Mouse (Mus musculus) MEL (cell line): ENCODE measurements around the gene Myh9.

Source experiments
- CTCF ChIP-seq, 3 experiments: IDR thresholded peaks in 2 of 3; conservative IDR thresholded peaks in 1 of 3; 2 replicates each; pipeline ENCODE4 v1.5.1; 2011 to 2012; ENCODE audit warnings: low read length in 3 of 3, low read depth in 2 of 3, mild to moderate bottlenecking in 2 of 3, improper control_type of control experiment in 1 of 3, inconsistent platforms in 1 of 3, mixed read lengths in 1 of 3, moderate library complexity in 1 of 3; ENCODE audit not compliant: control insufficient read depth in 1 of 3, insufficient read depth in 1 of 3, poor library complexity in 1 of 3, severe bottlenecking in 1 of 3
- ELF1 ChIP-seq: IDR thresholded peaks from 2 replicates; pipeline ENCODE4 v1.6.1; 2014; ENCODE audit warnings: low read depth, mild to moderate bottlenecking, inconsistent platforms, low read length, improper control_type of control experiment, moderate library complexity
- EP300 ChIP-seq, 2 experiments: IDR thresholded peaks; 2 replicates each; pipeline ENCODE4 v1.6.1; 2011; ENCODE audit warnings: improper control_type of control experiment in 2 of 2, low read length in 2 of 2, low read depth in 1 of 2, mild to moderate bottlenecking in 1 of 2
- POLR2A ChIP-seq, 2 experiments: IDR thresholded peaks; 2 replicates each; pipeline ENCODE4 v1.6.1; 2011 to 2012; ENCODE audit warnings: low read length in 2 of 2, mild to moderate bottlenecking in 2 of 2, control low read depth in 1 of 2, improper control_type of control experiment in 1 of 2, low read depth in 1 of 2, moderate library complexity in 1 of 2; ENCODE audit not compliant: control insufficient read depth in 1 of 2, insufficient read depth in 1 of 2, poor library complexity in 1 of 2
- SMC3 ChIP-seq: IDR thresholded peaks from 2 replicates; pipeline ENCODE4 v1.6.1; 2011; ENCODE audit warnings: low read depth, low read length, improper control_type of control experiment
- ZC3H11A ChIP-seq: IDR thresholded peaks from 2 replicates; pipeline ENCODE4 v1.6.1; 2012; ENCODE audit warnings: low read depth, mild to moderate bottlenecking, inconsistent platforms, low read length, improper control_type of control experiment
- ZNF384 ChIP-seq: IDR thresholded peaks from 2 replicates; pipeline ENCODE4 v1.6.1; 2012; ENCODE audit warnings: low read depth, mild to moderate bottlenecking, inconsistent platforms, low read length, improper control_type of control experiment

DNA sequence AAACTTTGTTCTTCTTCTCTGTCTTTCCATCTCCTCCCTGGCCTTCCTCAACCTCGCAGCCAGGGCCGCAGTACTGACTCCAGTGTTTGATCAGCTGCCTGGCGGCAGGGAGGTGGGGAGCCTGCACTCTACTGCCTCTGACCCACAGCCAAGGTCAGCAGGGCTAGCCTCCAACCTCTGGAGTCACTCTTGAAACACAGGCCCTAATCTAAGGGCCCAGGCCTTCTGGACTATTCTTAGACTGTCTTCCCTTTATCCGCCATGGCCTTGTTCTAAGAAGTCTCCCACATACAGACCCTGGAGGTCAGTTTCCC, 41.7 kb upstream of the Myh9 start:
- TF ChIP-seq CTCF (IDR thresholded peaks at IDR 0.05 in 2 of 3, conservative IDR thresholded peaks at IDR 0.05 in 1 of 3; ENCODE audit: control insufficient read depth in 1 of 3, insufficient read depth in 1 of 3, low read depth in 2 of 3, low read length in 3 of 3, poor library complexity in 1 of 3, severe bottlenecking in 1 of 3) (no peak), POLR2A (IDR thresholded peaks at IDR 0.05; ENCODE audit: control insufficient read depth in 1 of 2, insufficient read depth in 1 of 2, low read depth in 1 of 2, low read length in 2 of 2, poor library complexity in 1 of 2) (no peak), ZC3H11A (no peak), ZNF384 (no peak), ELF1 (no peak), EP300 (IDR thresholded peaks at IDR 0.05; ENCODE audit: low read depth in 1 of 2, low read length in 2 of 2) (no peak), SMC3 (no peak)
